ENCODE assay signal across 12 mouse cellular contexts in genomic region chr4:100386272-100386988, GRCm38 (mm10).
DNase-seq lines count a peak whose midpoint lies in the region; ATAC-seq and TF ChIP-seq lines count a peak whose summit lies in the region.
"Had no signal": no experiment of that assay in that cellular context is flagged by ENCODE, and none has a peak within 500 bp of the region (broad histone marks: within the 10 kb centered on the region; RNA-seq: fewer than 3 reads in every experiment).

No protein-coding gene starts in this region.

- H3K4me3 ChIP-seq in layer of hippocampus, adult 2 months: no peak overlapping the region
- H3K4me3 ChIP-seq in cortical plate, adult 2 months (ENCODE audit: insufficient read depth, low read length): no peak overlapping the region

- ATAC-seq in cerebellum, adult (ENCODE audit: insufficient number of reproducible peaks, low FRiP score, low TSS enrichment): peak; percentile 69
- ATAC-seq: hindbrain, postnatal 0 days had no signal

- TF ChIP-seq CTCF in layer of hippocampus, adult 2 months (conservative IDR thresholded peaks at IDR 0.05): peak; percentile 32
- 0 out of 2 replicates have a peak, but pooled peaks have one; percentile 6 for TF ChIP-seq CTCF in cortical plate, adult 2 months (IDR thresholded peaks at IDR 0.05; ENCODE audit: extremely low read depth, insufficient read depth, low read length)

- no peaks in the 10 kb centered on the region for H3K4me1 ChIP-seq in cortical plate, adult 2 months (ENCODE audit: control insufficient read depth, insufficient read depth, low read length)

- TF ChIP-seq POLR2A in cortical plate, adult 2 months (IDR thresholded peaks at IDR 0.05; ENCODE audit: extremely low read depth, insufficient read depth, low read length): no peak

- H3K27ac ChIP-seq in layer of hippocampus, adult 2 months: no peak overlapping the region
- no peak overlapping the region for H3K27ac ChIP-seq in cortical plate, adult 2 months (ENCODE audit: insufficient read depth, low read length)
- H3K27ac ChIP-seq: hindbrain, postnatal 0 days; macrophage had no signal

- no peak for DNase-seq in cerebellum, postnatal 4 days (ENCODE audit: low spot score in 2 of 2)
- DNase-seq in layer of hippocampus, adult 2 months (ENCODE audit: low spot score in 2 of 2): no peak
- DNase-seq in layer of hippocampus, postnatal 25 days (ENCODE audit: extremely low spot score in 1 of 2, low spot score in 1 of 2): no peak
- peak; percentile 67 for DNase-seq in brain, adult 2 months (ENCODE audit: low read depth, low spot score)
- no peak for DNase-seq in testis, postnatal 10 days (ENCODE audit: low spot score)
- no peak for DNase-seq in adrenal gland, postnatal 10 days
- DNase-seq: kidney, postnatal 10 days; right cerebral cortex, adult 18-20 months had no signal
